9 mouse cellular contexts compared by ENCODE assay signal in genomic region chr5:35348794-35349193, GRCm38 (mm10). TPM values are rescaled to one million over a fixed set of nuclear protein-coding genes. Genes with fewer than 3 reads are reported as not detected.
DNase-seq lines count a peak whose midpoint lies in the region; ATAC-seq and TF ChIP-seq lines count a peak whose summit lies in the region.
"Had no signal": no experiment of that assay in that cellular context is flagged by ENCODE, and none has a peak within 500 bp of the region (broad histone marks: within the 10 kb centered on the region; RNA-seq: fewer than 3 reads in every experiment).

No protein-coding gene starts in this region.

- no peak for TF ChIP-seq EP300 in ES-Bruce4 (IDR thresholded peaks at IDR 0.05; ENCODE audit: insufficient read depth, low read depth, low read length)
- TF ChIP-seq EP300 in heart, postnatal 0 days (IDR thresholded peaks at IDR 0.05; ENCODE audit: low read depth): no peak
- no peak for TF ChIP-seq EP300 in lung, postnatal 0 days (IDR thresholded peaks at IDR 0.05)

- ATAC-seq in heart, postnatal 0 days (ENCODE audit: insufficient read depth, low read depth): peak; percentile 53; the same call in 1 of the 2 replicates
- ATAC-seq in lung, postnatal 0 days: no peak

- H3K4me3 ChIP-seq in ES-Bruce4 (ENCODE audit: low read depth, low read length): no peak overlapping the region
- no peak overlapping the region for H3K4me3 ChIP-seq in heart, postnatal 0 days (ENCODE audit: low read depth, low read length)
- no peak overlapping the region for H3K4me3 ChIP-seq in layer of hippocampus, adult 2 months
- H3K4me3 ChIP-seq in lung, postnatal 0 days (ENCODE audit: low read depth, low read length): no peak overlapping the region

- no peaks in the 10 kb centered on the region for H3K36me3 ChIP-seq in ES-Bruce4 (ENCODE audit: control insufficient read depth, insufficient read depth, low read length, poor library complexity, severe bottlenecking)
- no peaks in the 10 kb centered on the region for H3K36me3 ChIP-seq in heart, postnatal 0 days (replicated peaks; ENCODE audit: control insufficient read depth, insufficient read depth, low read length)
- H3K36me3 ChIP-seq in lung, postnatal 0 days (ENCODE audit: insufficient read depth, low read length): no peaks in the 10 kb centered on the region

- H3K9me3 ChIP-seq in ES-Bruce4 (replicated peaks; ENCODE audit: control insufficient read depth, insufficient read depth, low read length, poor library complexity, severe bottlenecking): no peaks in the 10 kb centered on the region
- no peaks in the 10 kb centered on the region for H3K9me3 ChIP-seq in heart, postnatal 0 days (replicated peaks; ENCODE audit: control insufficient read depth, low read length)
- H3K9me3 ChIP-seq in lung, postnatal 0 days (ENCODE audit: low read length): no peaks in the 10 kb centered on the region

- peak; percentile 79 for DNase-seq in adrenal gland, postnatal 25 days
- peak; percentile 64 for DNase-seq in embryo, embryonic 9.5 days (ENCODE audit: extremely low spot score)
- DNase-seq in heart, postnatal 0 days (ENCODE audit: low spot score): peak; percentile 61
- peak; percentile 85 to 90 for DNase-seq in layer of hippocampus, adult 2 months (ENCODE audit: low spot score in 2 of 2)
- DNase-seq in lung, postnatal 0 days (ENCODE audit: low spot score): peak; percentile 80
- DNase-seq in right cerebral cortex, adult 18-20 months: peak; percentile 85
- DNase-seq in urinary bladder, postnatal 36 days (ENCODE audit: low spot score in 2 of 2): peak; percentile 42 to 66

- no peaks in the 10 kb centered on the region for H3K27me3 ChIP-seq in ES-Bruce4 (ENCODE audit: control insufficient read depth, insufficient read depth, low read length, poor library complexity, severe bottlenecking)
- peaks cover 16% of the 10 kb centered on the region; the same call in 1 of the 2 replicates for H3K27me3 ChIP-seq in heart, postnatal 0 days (ENCODE audit: control insufficient read depth, insufficient read depth, low read length)
- H3K27me3 ChIP-seq in lung, postnatal 0 days (replicated peaks; ENCODE audit: insufficient read depth, low read length): no peaks in the 10 kb centered on the region

- TF ChIP-seq POLR2A in ES-Bruce4 (IDR thresholded peaks at IDR 0.05; ENCODE audit: insufficient read depth, low read length): no peak

- no peak overlapping the region for H3K4me2 ChIP-seq in heart, postnatal 0 days (ENCODE audit: low read depth, low read length)
- H3K4me2 ChIP-seq in lung, postnatal 0 days (replicated peaks; ENCODE audit: low read depth, low read length): no peak overlapping the region

- H3K27ac ChIP-seq in ES-Bruce4 (ENCODE audit: insufficient read depth, low read length): no peak overlapping the region
- H3K27ac ChIP-seq in heart, postnatal 0 days (ENCODE audit: low read depth): no peak overlapping the region
- no peak overlapping the region for H3K27ac ChIP-seq in layer of hippocampus, adult 2 months
- H3K27ac ChIP-seq in lung, postnatal 0 days (ENCODE audit: low read length): no peak overlapping the region

- WGBS in heart, postnatal 0 days: 16% methylated on average over 3 of the region's 3 CpGs
- WGBS in lung, postnatal 0 days: 6% methylated on average over 3 of the region's 3 CpGs

- TF ChIP-seq CTCF in ES-Bruce4 (IDR thresholded peaks at IDR 0.05; ENCODE audit: low read depth, low read length): peak; percentile 71
- peak; percentile 97 for TF ChIP-seq CTCF in heart, postnatal 0 days (IDR thresholded peaks at IDR 0.05; ENCODE audit: low read depth)
- peak; percentile 92 for TF ChIP-seq CTCF in layer of hippocampus, adult 2 months (conservative IDR thresholded peaks at IDR 0.05)
- peak; percentile 86 for TF ChIP-seq CTCF in lung, postnatal 0 days (IDR thresholded peaks at IDR 0.05)

- H3K4me1 ChIP-seq in ES-Bruce4 (ENCODE audit: control insufficient read depth, insufficient read depth, low read length): no peaks in the 10 kb centered on the region
- no peaks in the 10 kb centered on the region for H3K4me1 ChIP-seq in heart, postnatal 0 days (ENCODE audit: control insufficient read depth, insufficient read depth)
- H3K4me1 ChIP-seq in lung, postnatal 0 days (ENCODE audit: insufficient read depth, low read depth, low read length): no peaks in the 10 kb centered on the region

- no peak overlapping the region for H3K9ac ChIP-seq in ES-Bruce4 (ENCODE audit: low read depth, poor library complexity, severe bottlenecking)
- no peak overlapping the region for H3K9ac ChIP-seq in heart, postnatal 0 days (replicated peaks; ENCODE audit: low read depth, low read length)
- H3K9ac ChIP-seq in lung, postnatal 0 days (replicated peaks; ENCODE audit: low read depth): no peak overlapping the region

RNA-seq across cellular contexts. Expression of gene Hmx1, which starts 40.1 kb away (rescaled TPM):
- not detected in 2 replicates for polyA plus RNA-seq in ES-Bruce4 (2011; ENCODE audit: insufficient read depth, insufficient read length, low read depth, missing spikeins)
- total RNA-seq in adrenal gland, postnatal 25 days (2021): not detected in 2 replicates
- total RNA-seq in heart, postnatal 0 days (2014; rRNA removed; ENCODE audit: low replicate concordance): not detected in 2 replicates
- not detected in 2 replicates for polyA plus RNA-seq in heart, postnatal 0 days (2015; fragmentation: Nextera tagmentation; extraction: Ambion mirVana)
- not detected for total RNA-seq in layer of hippocampus, adult 2 months (2021)
- not detected in 2 replicates for polyA plus RNA-seq in lung, postnatal 0 days (2015; fragmentation: Nextera tagmentation; extraction: Ambion mirVana)
- polyA plus RNA-seq: gonadal fat pad, adult 2 months had no signal
